Mouse (Mus musculus) hindbrain, embryonic 12.5 days (tissue): ENCODE data around the gene Srsf3. TPM values are rescaled to one million over a fixed set of nuclear protein-coding genes. Genes with fewer than 3 reads are reported as not detected.

Source experiments
- ATAC-seq: fragments of 200-750 bp; cut with Nextera tagmentation; 2 replicates; pipeline ENCODE4 v1.8.0; 2017; ENCODE audit warnings: moderate TSS enrichment; ENCODE audit not compliant: low FRiP score
- H3K27ac ChIP-seq: fragments of 300-500 bp; sonication (generic); 2 replicates; pipeline ENCODE4 v1.5.1; 2016; ENCODE audit warnings: mild to moderate bottlenecking
- H3K27me3 ChIP-seq: fragments of 300-500 bp; sonication (generic); 2 replicates; pipeline ENCODE4 v1.6.1; 2016; ENCODE audit warnings: mild to moderate bottlenecking
- H3K36me3 ChIP-seq: fragments of 300-500 bp; sonication (generic); 2 replicates; pipeline ENCODE4 v1.6.1; 2016; ENCODE audit warnings: mild to moderate bottlenecking
- H3K4me1 ChIP-seq: fragments of 300-500 bp; sonication (generic); 2 replicates; pipeline ENCODE4 v1.6.1; 2016
- H3K4me2 ChIP-seq: fragments of 300-500 bp; sonication (generic); replicated peaks from 2 replicates; pipeline ENCODE4 v1.6.1; 2016; ENCODE audit warnings: mild to moderate bottlenecking
- H3K4me3 ChIP-seq: fragments of 300-500 bp; sonication (generic); 2 replicates; pipeline ENCODE4 v1.5.1; 2016; ENCODE audit warnings: mild to moderate bottlenecking
- H3K9ac ChIP-seq: fragments of 300-500 bp; sonication (generic); 2 replicates; pipeline ENCODE4 v1.6.1; 2016; ENCODE audit warnings: mild to moderate bottlenecking, moderate library complexity
- H3K9me3 ChIP-seq: fragments of 300-500 bp; sonication (generic); replicated peaks from 2 replicates; pipeline ENCODE4 v1.6.1; 2016; ENCODE audit warnings: mild to moderate bottlenecking
- WGBS: fragments of 180-500 bp; shearing (Covaris S2); methylation state at CpG from one replicate; pipeline ENCODE4 v1.1.7; 2016; 5-methylcytosine and 5-hydroxymethylcytosine counted together
- polyA plus RNA-seq: library from polyadenylated mRNA; unstranded; fragments of >200 nt; fragmentation: Nextera tagmentation; extraction: Ambion mirVana; gene quantifications from 2 replicates; pipeline ENCODE4 v1.2.1, GENCODE M21; 2016

Srsf3 gene
- polyA plus RNA-seq, 1 experiment from 2014 or later, result 662 TPM

- Histone ChIP-seq H3K36me3 (peaks cover 28% of the 10 kb centered on the region), H3K4me2 (no peak overlapping the region), H3K27ac (no peak overlapping the region), H3K27me3 (no peaks in the 10 kb centered on the region), H3K9me3 (no peaks in the 10 kb centered on the region), H3K9ac (no peak overlapping the region), H3K4me3 (no peak overlapping the region), H3K4me1 (peaks cover 6% of the 10 kb centered on the region)
- 80% methylated on average over 5 of the region's 5 CpGs for WGBS
- no peak for ATAC-seq
Measured at GRCm38 (mm10) chr17:29049508-29049889, 17.1 kb downstream of the Srsf3 start.

DNA sequence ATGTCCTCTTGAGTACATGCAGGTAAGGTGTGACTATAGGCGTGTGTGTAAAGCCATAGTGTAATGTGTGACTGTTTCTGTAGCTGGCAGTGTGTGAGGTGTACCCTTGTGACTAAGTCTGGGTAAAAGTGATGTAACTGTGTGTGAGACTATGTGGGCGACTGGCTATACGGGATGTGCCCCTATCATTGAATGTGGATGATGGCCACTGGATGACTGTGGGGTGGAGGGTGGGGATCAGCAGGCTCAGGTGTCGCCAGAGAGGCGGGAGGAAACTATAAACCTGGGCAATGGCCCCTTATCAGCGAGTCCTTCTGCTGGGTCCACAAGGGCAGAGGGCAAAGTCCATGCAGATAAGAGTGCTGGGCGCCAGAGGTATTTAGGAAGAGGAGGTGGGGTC, 17.5 kb downstream of the Srsf3 start:
- no peaks in the 10 kb centered on the region for H3K27me3 ChIP-seq
- no peaks in the 10 kb centered on the region for H3K9me3 ChIP-seq
- no peak for ATAC-seq
- H3K36me3 ChIP-seq, result peaks cover 24% of the 10 kb centered on the region
- H3K27ac ChIP-seq, result no peak overlapping the region
- 83% methylated on average over 7 of the region's 7 CpGs for WGBS
- H3K4me1 ChIP-seq, result peaks cover 6% of the 10 kb centered on the region
- no peak overlapping the region for H3K4me3 ChIP-seq
- no peak overlapping the region for H3K4me2 ChIP-seq
- H3K9ac ChIP-seq, result no peak overlapping the region

GRCm38 (mm10) chr17:29050791-29051190, 18.4 kb downstream of the Srsf3 start:
- Histone ChIP-seq H3K36me3 (peaks cover 16% of the 10 kb centered on the region), H3K9me3 (no peaks in the 10 kb centered on the region), H3K27me3 (no peaks in the 10 kb centered on the region), H3K4me1 (peaks cover 9% of the 10 kb centered on the region), H3K4me3 (no peak overlapping the region), H3K4me2 (no peak overlapping the region), H3K9ac (no peak overlapping the region), H3K27ac (no peak overlapping the region)
- 57% methylated on average over 14 of the region's 14 CpGs for WGBS
- ATAC-seq, result no peak

DNA sequence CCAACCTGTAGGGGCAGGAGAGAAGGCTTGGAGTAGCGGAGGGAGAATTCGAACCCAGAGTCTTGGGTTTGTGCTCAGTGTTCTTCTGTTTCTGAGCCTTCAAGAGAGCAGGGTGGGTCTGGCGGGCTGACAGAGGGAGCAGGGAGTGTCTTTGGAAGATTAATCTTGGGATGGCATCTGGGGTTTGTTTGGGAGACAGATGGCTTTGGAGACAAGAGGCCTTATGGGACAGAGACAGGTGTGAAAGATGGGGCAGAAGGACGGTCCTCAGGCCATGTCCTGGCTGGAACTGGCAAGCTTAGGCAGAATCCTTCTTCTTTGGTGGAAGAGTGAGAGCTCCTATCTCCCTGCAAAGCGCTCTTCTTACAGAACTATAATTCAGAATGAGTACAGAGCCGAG, 20.6 kb downstream of the Srsf3 start:
- peaks cover 27% of the 10 kb centered on the region for H3K4me1 ChIP-seq
- WGBS, result 88% methylated on average over 6 of the region's 6 CpGs
- H3K27me3 ChIP-seq, result no peaks in the 10 kb centered on the region

DNA sequence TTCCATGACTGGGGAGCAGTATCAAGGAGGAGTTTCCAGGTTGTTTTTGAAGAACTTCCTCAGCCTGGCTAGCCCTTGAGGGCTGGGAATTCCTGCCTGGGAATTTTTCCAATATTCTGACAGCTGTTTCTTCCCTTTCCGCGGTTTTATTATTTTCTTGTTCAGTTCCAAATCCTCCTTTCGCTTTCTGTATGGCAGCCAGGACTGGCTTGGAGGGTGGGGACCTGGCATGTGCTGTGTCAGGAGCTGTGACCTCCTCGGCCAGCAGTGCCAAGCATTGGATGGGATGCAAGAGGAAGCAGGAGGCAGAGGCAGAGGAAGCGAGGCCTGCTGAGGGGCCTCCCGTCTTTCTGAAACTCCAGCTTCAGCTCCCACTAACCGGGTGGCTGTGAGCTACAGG, 21.4 kb downstream of the Srsf3 start:
- Histone ChIP-seq H3K36me3 (no peaks in the 10 kb centered on the region), H3K4me2 (no peak overlapping the region), H3K4me1 (peaks cover 34% of the 10 kb centered on the region), H3K4me3 (no peak overlapping the region), H3K27ac (no peak overlapping the region; the same call in 1 of the 2 replicates), H3K9me3 (no peaks in the 10 kb centered on the region), H3K27me3 (no peaks in the 10 kb centered on the region), H3K9ac (no peak overlapping the region)
- 67% methylated on average over 7 of the region's 7 CpGs for WGBS
- no peak for ATAC-seq

More for the DNA sequence above, 20.6 kb downstream of the Srsf3 start:
- no peak overlapping the region for H3K4me3 ChIP-seq
- no peak overlapping the region; the same call in 1 of the 2 replicates for H3K27ac ChIP-seq
- no peaks in the 10 kb centered on the region for H3K9me3 ChIP-seq
- no peak for ATAC-seq
- H3K36me3 ChIP-seq, result 0 out of 2 replicates have a peak, but pooled peaks cover under 1% of the 10 kb centered on the region
- no peak overlapping the region for H3K4me2 ChIP-seq
- H3K9ac ChIP-seq, result no peak overlapping the region

DNA sequence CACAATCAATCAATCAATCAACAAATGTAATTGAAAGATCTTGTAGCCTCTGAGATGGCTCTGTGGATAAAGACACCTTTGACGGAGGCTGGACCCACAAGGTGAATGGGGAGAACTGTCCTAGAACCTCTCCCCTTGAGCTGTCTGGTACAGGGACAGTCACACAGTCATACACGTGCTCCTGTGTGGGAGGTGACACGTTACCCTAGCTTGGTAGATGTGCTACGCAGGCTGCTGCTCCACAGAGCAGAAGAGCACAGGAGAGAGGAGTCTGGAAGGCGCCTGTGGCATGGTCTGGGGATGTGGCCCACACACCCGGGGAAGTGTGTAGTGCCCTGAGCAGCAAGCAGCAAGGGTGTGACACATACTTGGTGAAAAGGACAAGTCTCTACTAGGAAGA, 22.0 kb downstream of the Srsf3 start:
- H3K9ac ChIP-seq, result no peak overlapping the region
- peaks cover 34% of the 10 kb centered on the region for H3K4me1 ChIP-seq
- ATAC-seq, result no peak
- H3K9me3 ChIP-seq, result no peaks in the 10 kb centered on the region
- no peak overlapping the region for H3K4me2 ChIP-seq
- H3K4me3 ChIP-seq, result no peak overlapping the region
- no peaks in the 10 kb centered on the region for H3K36me3 ChIP-seq
- no peak overlapping the region for H3K27ac ChIP-seq
- 87% methylated on average over 6 of the region's 6 CpGs for WGBS
- H3K27me3 ChIP-seq, result no peaks in the 10 kb centered on the region

GRCm38 (mm10) chr17:29055586-29055985, 23.2 kb downstream of the Srsf3 start:
- no peak overlapping the region for H3K27ac ChIP-seq
- peaks cover 32% of the 10 kb centered on the region for H3K4me1 ChIP-seq
- no peak for ATAC-seq
- H3K9ac ChIP-seq, result no peak overlapping the region
- no peaks in the 10 kb centered on the region for H3K36me3 ChIP-seq
- H3K27me3 ChIP-seq, result no peaks in the 10 kb centered on the region
- 61% methylated on average over 5 of the region's 5 CpGs for WGBS
- H3K4me2 ChIP-seq, result no peak overlapping the region
- H3K4me3 ChIP-seq, result no peak overlapping the region
- no peaks in the 10 kb centered on the region for H3K9me3 ChIP-seq

DNA sequence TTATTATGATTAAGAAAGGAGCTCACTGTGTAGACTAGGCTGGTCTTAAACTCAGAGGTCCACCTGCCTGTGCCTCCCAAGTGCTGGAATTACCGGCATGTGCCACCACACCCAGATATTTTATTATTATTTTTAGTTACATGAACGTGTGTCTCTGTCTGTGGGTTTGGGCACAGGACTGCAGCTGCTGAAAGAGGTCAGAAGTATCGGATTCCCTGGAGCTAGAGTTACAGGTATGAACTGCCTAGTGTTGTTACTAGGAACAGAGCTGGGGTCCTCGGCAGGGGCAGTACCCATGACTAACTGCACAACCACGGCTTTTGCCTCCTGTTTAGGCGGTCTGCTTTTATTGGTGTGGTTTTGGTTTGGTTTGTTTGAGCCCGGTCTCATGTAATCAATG, 23.8 kb downstream of the Srsf3 start:
- H3K27ac ChIP-seq, result peak overlapping the region; percentile 64
- WGBS, result 24% methylated on average over 7 of the region's 7 CpGs

DNA sequence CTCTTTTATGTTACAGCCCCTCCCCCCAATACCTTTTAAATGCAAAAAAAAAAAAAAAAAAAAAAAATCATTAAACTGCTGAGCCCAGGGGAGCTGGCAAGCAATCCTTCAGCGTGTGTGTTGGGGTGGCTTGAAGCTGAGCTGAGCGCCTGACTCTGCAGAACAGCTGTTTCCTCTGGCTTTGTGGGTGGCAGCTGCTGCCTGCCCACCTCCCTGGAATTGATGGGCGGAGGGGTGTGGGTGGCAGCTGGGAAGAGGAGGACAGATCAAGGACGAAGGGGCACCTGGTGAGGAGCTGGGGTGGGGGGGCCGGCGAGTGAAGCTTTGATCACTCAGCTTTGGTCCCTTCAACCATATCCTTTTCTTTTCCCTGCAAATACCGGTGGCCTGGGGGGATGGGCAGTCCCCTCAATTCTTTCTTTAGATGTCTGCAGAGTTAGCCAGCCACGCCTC, 24.3 kb downstream of the Srsf3 start:
- H3K27ac ChIP-seq, result peak overlapping the region; percentile 64
- H3K36me3 ChIP-seq, result no peaks in the 10 kb centered on the region
- H3K9ac ChIP-seq, result no peak overlapping the region
- no peak overlapping the region for H3K4me3 ChIP-seq
- no peaks in the 10 kb centered on the region for H3K27me3 ChIP-seq
- ATAC-seq, result peak; percentile 67
- no peaks in the 10 kb centered on the region for H3K9me3 ChIP-seq
- H3K4me1 ChIP-seq, result peaks cover 32% of the 10 kb centered on the region
- 1% methylated on average over 8 of the region's 8 CpGs for WGBS
- H3K4me2 ChIP-seq, result peak overlapping the region; percentile 21; the same call in 1 of the 2 replicates

More for the DNA sequence above, 23.8 kb downstream of the Srsf3 start:
- peak overlapping the region; percentile 21; the same call in 1 of the 2 replicates for H3K4me2 ChIP-seq
- H3K27me3 ChIP-seq, result no peaks in the 10 kb centered on the region
- peaks cover 31% of the 10 kb centered on the region for H3K4me1 ChIP-seq
- ATAC-seq, result no peak
- no peaks in the 10 kb centered on the region for H3K36me3 ChIP-seq
- no peaks in the 10 kb centered on the region for H3K9me3 ChIP-seq
- no peak overlapping the region for H3K9ac ChIP-seq
- H3K4me3 ChIP-seq, result no peak overlapping the region

DNA sequence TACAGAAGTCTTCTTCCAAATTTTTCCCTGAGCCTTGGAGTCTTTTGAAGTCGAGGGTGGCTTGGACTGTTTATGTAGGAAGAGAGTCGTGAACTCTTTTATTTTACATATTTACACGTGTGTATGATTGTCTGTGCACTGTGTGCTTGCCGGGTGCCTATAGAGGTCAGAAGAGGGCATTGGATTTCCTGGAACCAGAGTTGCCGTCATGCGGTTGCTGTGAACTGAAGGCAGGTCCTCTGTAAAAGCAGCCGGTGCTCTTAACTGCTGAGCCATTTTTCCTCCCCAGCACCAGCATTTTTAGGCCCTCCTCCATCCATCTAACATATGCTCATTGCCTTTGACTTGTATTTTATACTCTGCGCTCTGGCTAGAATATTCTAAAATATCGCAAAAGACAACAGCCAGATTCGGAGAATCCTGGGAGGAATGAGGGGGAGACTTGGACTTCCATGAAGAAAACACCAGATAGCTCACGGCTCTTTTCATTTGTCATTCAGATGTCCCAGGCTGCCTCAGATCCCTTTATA, 25.0 kb downstream of the Srsf3 start:
- Histone ChIP-seq H3K9me3 (no peaks in the 10 kb centered on the region), H3K4me2 (no peak overlapping the region), H3K4me3 (no peak overlapping the region), H3K4me1 (peaks cover 39% of the 10 kb centered on the region), H3K27ac (peak overlapping the region; percentile 64; the same call in 1 of the 2 replicates), H3K36me3 (no peaks in the 10 kb centered on the region), H3K27me3 (no peaks in the 10 kb centered on the region), H3K9ac (no peak overlapping the region)
- no peak for ATAC-seq
- 80% methylated on average over 11 of the region's 11 CpGs for WGBS

DNA sequence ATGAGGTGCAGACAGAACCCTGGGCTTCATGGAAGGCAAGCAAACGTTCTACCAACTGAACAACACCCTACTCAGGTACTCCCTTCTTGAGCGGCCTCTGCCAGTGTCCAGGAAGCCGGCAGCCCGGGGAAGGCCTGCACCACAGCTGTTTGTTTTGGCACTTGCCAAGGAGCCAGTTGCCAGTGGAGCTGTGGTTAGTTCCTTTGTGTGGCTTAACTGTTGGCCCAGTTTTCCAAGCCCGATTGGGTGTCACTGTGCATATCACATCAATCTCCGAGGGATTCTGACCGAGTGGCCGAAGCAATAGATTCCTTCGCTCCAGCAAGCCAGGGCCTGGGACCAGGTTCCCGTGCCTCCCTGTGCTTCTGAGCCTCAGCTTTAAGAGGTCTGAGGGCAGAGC, 25.5 kb downstream of the Srsf3 start:
- no peaks in the 10 kb centered on the region for H3K36me3 ChIP-seq
- H3K4me2 ChIP-seq, result no peak overlapping the region
- 77% methylated on average over 10 of the region's 10 CpGs for WGBS
- H3K9me3 ChIP-seq, result no peaks in the 10 kb centered on the region
- no peak overlapping the region for H3K9ac ChIP-seq
- H3K4me1 ChIP-seq, result peaks cover 45% of the 10 kb centered on the region
- no peak for ATAC-seq
- no peaks in the 10 kb centered on the region for H3K27me3 ChIP-seq
- H3K4me3 ChIP-seq, result no peak overlapping the region
- 0 out of 2 replicates have a peak overlapping the region, but pooled peaks have one; percentile 19 for H3K27ac ChIP-seq

- ATAC-seq, result no peak
- Histone ChIP-seq H3K4me2 (no peak overlapping the region), H3K27ac (no peak overlapping the region), H3K4me1 (peaks cover 49% of the 10 kb centered on the region), H3K4me3 (no peak overlapping the region), H3K27me3 (no peaks in the 10 kb centered on the region), H3K9ac (no peak overlapping the region), H3K36me3 (no peaks in the 10 kb centered on the region), H3K9me3 (no peaks in the 10 kb centered on the region)
- 74% methylated on average over 8 of the region's 8 CpGs for WGBS
Measured at GRCm38 (mm10) chr17:29058487-29058886, 26.1 kb downstream of the Srsf3 start.

DNA sequence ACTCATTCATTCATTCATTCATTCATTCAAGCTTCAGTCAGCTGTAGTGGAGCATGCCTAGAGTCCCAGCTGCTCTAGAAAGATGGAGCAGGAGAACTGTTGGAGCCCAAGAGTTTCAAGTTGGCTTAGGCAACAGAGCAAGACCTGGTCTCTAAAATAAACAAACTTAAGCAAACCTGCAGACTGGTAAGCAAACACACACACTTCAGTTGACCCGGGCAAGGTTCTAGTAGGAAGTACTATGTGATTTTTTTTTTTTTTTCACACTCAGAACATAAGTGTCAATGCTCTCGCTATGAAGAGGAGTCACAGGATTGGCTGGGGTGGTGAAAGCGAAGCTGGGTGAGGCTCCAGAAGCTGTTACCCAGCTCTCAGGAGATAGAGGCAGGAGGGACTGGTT, 27.2 kb downstream of the Srsf3 start:
- H3K4me2 ChIP-seq, result no peak overlapping the region
- H3K4me3 ChIP-seq, result no peak overlapping the region
- no peaks in the 10 kb centered on the region for H3K9me3 ChIP-seq
- H3K4me1 ChIP-seq, result peaks cover 56% of the 10 kb centered on the region
- no peak overlapping the region for H3K9ac ChIP-seq
- WGBS, result 88% methylated on average over 3 of the region's 3 CpGs
- no peaks in the 10 kb centered on the region for H3K27me3 ChIP-seq
- no peak for ATAC-seq
- H3K36me3 ChIP-seq, result no peaks in the 10 kb centered on the region
- H3K27ac ChIP-seq, result no peak overlapping the region
